Mouse (Mus musculus): ENCODE data around the gene Sh3bp5. TPM values are rescaled to one million over a fixed set of nuclear protein-coding genes. Genes with fewer than 3 reads are reported as not detected.

The Sh3bp5 gene
- polyA plus RNA-seq, 1 experiment = 99.5 TPM

DNA sequence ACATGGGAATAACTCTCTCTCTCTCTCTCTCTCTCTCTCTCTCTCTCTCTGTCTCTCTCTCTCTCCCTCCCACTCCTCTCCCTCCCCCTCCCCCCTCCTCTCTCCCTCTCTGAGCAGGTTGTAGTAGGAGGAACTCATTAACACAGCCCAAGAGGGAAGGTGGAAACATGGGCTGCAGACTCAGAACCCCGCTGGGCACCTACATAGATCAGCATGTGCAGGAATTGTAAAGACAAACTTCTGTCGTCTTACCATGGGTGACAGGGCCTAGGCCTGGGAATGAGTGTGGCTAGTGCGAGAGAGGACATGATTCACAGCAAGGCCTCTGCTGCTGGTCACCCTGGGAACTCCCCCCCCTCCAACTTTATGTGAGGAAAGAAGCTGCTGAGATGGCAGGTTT lies 113.7 kb downstream of the Sh3bp5 start:
- Histone ChIP-seq H3K4me1 (ENCODE audit: control insufficient read depth, insufficient read depth, low read length) (peaks cover 12% of the 10 kb centered on the region), H3K27ac (ENCODE audit: insufficient read depth, low read depth, low read length) (no peak overlapping the region), H3K4me3 (ENCODE audit: insufficient read depth, low read length) (no peak overlapping the region)
- no peak for TF ChIP-seq POLR2A (IDR thresholded peaks at IDR 0.05; ENCODE audit: borderline replicate concordance, low read depth, low read length)
- no peak for TF ChIP-seq CTCF (IDR thresholded peaks at IDR 0.05; ENCODE audit: low read depth, low read length)

DNA sequence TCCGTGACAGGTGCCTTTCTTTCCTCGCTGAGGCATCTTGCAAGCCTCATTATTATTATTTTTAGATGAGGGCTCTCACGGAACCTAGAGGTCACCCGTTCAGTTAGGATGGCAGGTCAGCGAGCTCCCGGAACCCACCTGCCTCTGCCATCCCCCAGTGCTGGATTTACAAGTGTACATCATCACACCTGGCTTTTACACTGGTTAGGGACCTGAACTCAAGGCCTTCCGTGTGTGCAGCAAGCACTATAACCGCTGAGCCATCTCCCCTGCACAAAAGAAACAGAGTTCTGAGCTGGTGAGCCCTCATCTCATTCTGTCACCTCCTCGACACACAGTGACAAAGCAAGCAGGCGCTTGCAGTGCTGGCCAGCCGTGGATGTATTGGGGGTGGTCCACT lies 114.7 kb downstream of the Sh3bp5 start:
- no peak overlapping the region for H3K27ac ChIP-seq (ENCODE audit: insufficient read depth, low read depth, low read length)
- no peak overlapping the region for H3K4me3 ChIP-seq (ENCODE audit: insufficient read depth, low read length)
- no peak for TF ChIP-seq CTCF (IDR thresholded peaks at IDR 0.05; ENCODE audit: low read depth, low read length)
- TF ChIP-seq POLR2A (IDR thresholded peaks at IDR 0.05; ENCODE audit: borderline replicate concordance, low read depth, low read length) = no peak
- H3K4me1 ChIP-seq (ENCODE audit: control insufficient read depth, insufficient read depth, low read length) = peaks cover 12% of the 10 kb centered on the region

DNA sequence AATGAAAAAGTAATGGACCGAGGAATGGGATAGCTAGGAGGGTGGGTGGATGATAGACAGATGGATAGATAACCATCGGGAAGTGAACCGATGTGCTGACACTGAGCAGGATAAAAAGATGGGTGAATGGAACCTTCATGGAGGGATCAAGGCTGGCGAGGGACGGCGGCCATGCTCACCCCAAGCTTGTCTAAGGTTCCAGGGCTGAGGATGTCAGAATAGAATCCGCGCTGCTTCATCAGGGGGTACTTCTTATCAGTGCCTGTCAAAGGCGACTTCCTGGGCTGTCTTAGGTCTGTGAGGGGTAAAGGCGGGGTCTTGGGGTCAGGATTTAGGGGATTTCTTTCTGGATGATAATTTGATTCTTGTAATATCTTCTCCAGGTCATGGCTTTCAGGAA lies 116.3 kb downstream of the Sh3bp5 start:
- Histone ChIP-seq H3K4me3 (ENCODE audit: insufficient read depth, low read length) (no peak overlapping the region), H3K4me1 (ENCODE audit: control insufficient read depth, insufficient read depth, low read length) (peaks cover 12% of the 10 kb centered on the region), H3K27ac (ENCODE audit: insufficient read depth, low read depth, low read length) (no peak overlapping the region)
- TF ChIP-seq POLR2A (IDR thresholded peaks at IDR 0.05; ENCODE audit: borderline replicate concordance, low read depth, low read length) (no peak), CTCF (IDR thresholded peaks at IDR 0.05; ENCODE audit: low read depth, low read length) (no peak)

DNA sequence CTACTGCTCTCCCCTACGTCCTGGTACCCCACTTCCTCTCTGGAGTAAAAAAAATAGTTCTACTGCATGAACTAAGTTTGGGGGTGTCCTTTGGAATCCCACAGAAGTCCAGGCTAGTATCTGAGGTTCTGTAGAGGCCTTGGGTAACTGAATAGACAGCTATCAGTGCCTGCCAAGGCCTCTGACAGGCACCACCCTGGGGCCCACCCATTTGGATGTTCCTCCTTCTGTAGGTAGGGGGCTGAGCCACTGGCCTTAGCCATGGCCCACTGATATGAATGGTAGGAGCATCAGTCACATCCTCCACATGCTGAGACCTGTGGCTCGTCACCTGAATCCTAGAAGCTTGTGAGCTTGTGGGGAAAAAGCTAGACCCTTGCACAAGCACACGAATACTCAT lies 118.1 kb downstream of the Sh3bp5 start:
- Histone ChIP-seq H3K4me1 (ENCODE audit: control insufficient read depth, insufficient read depth, low read length) (no peaks in the 10 kb centered on the region), H3K4me3 (ENCODE audit: insufficient read depth, low read length) (no peak overlapping the region), H3K27ac (ENCODE audit: insufficient read depth, low read depth, low read length) (no peak overlapping the region)
- no peak for TF ChIP-seq POLR2A (IDR thresholded peaks at IDR 0.05; ENCODE audit: borderline replicate concordance, low read depth, low read length)
- no peak for TF ChIP-seq CTCF (IDR thresholded peaks at IDR 0.05; ENCODE audit: low read depth, low read length)

DNA sequence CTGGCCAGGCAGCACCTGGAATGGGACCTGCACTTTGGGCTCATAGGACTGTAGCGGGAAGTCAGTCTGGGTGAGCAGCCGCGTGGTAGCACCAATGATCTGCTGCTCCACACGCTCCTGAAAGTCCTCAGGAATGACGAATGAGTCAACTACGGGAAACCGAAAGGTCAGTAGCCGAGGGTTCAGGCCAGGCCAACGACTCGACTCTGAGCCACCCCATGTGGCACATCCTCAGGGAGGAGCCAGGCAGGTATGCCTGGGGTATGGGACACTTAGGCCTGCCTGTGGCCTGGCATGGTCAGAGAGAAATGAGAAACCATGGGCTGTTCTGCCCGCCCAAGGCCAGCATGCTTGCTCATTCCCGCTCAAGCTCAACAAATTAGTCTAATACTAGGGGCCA lies 119.3 kb downstream of the Sh3bp5 start:
- TF ChIP-seq CTCF (IDR thresholded peaks at IDR 0.05; ENCODE audit: low read depth, low read length) (no peak), POLR2A (IDR thresholded peaks at IDR 0.05; ENCODE audit: borderline replicate concordance, low read depth, low read length) (no peak)
- H3K4me3 ChIP-seq (ENCODE audit: insufficient read depth, low read length) = no peak overlapping the region
- H3K27ac ChIP-seq (ENCODE audit: insufficient read depth, low read depth, low read length) = no peak overlapping the region
- H3K4me1 ChIP-seq (ENCODE audit: control insufficient read depth, insufficient read depth, low read length) = no peaks in the 10 kb centered on the region

DNA sequence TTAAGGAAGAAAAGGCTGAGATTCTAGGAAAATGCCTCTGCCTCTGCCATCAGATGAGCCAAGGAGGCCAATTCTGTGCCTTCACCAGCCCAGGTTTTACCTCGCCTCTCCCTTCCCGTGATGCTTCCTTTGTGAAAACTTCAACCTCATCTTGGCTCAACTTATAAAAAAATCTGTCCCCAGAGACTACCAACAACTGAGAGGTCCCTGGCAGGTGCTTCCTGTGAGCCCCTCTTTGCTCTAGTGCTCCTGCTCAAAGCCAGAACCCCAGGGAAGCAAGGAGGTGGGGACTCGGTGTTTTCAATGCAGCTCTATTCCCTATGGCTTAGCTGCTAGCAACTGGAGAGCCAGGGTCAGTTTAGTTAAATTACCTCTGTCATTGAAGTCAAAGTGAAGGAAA lies 122.7 kb downstream of the Sh3bp5 start:
- TF ChIP-seq CTCF (IDR thresholded peaks at IDR 0.05; ENCODE audit: low read depth, low read length) (no peak), POLR2A (IDR thresholded peaks at IDR 0.05; ENCODE audit: borderline replicate concordance, low read depth, low read length) (no peak)
- Histone ChIP-seq H3K4me3 (ENCODE audit: insufficient read depth, low read length) (no peak overlapping the region), H3K4me1 (ENCODE audit: control insufficient read depth, insufficient read depth, low read length) (no peaks in the 10 kb centered on the region), H3K27ac (ENCODE audit: insufficient read depth, low read depth, low read length) (no peak overlapping the region)

Other genes with a start within 250 kb of the Sh3bp5 start
- 4.0 and 4.1 TPM in 2 replicates for gene Tnnc1, start 227.8 kb downstream of the Sh3bp5 start, polyA plus RNA-seq (2012; ENCODE audit: insufficient read depth, insufficient read length, missing spikeins)
- gene Nisch, start 219.1 kb downstream of the Sh3bp5 start, polyA plus RNA-seq (2012; ENCODE audit: insufficient read depth, insufficient read length, missing spikeins) = 366 and 398 TPM in 2 replicates
- gene Sema3g, start 218.2 kb downstream of the Sh3bp5 start, polyA plus RNA-seq (2012; ENCODE audit: insufficient read depth, insufficient read length, missing spikeins) = not detected in 2 replicates
- gene Phf7, start 184.8 kb downstream of the Sh3bp5 start, polyA plus RNA-seq (2012; ENCODE audit: insufficient read depth, insufficient read length, missing spikeins) = 10.5 and 13.2 TPM in 2 replicates
- gene Bap1, start 184.6 kb downstream of the Sh3bp5 start, polyA plus RNA-seq (2012; ENCODE audit: insufficient read depth, insufficient read length, missing spikeins) = 31.2 and 33.1 TPM in 2 replicates
- gene Dnah1, start 112.2 kb downstream of the Sh3bp5 start, polyA plus RNA-seq (2012; ENCODE audit: insufficient read depth, insufficient read length, missing spikeins) = not detected in 2 replicates
- gene Capn7, start 99.4 kb downstream of the Sh3bp5 start, polyA plus RNA-seq (2012; ENCODE audit: insufficient read depth, insufficient read length, missing spikeins) = 37.5 and 39.7 TPM in 2 replicates
- gene Eaf1, start 58.3 kb upstream of the Sh3bp5 start, polyA plus RNA-seq (2012; ENCODE audit: insufficient read depth, insufficient read length, missing spikeins) = 25.8 and 27.0 TPM in 2 replicates
- gene Mettl6, start 59.0 kb upstream of the Sh3bp5 start, polyA plus RNA-seq (2012; ENCODE audit: insufficient read depth, insufficient read length, missing spikeins) = 30.6 and 30.8 TPM in 2 replicates
- gene Colq, start 155.3 kb upstream of the Sh3bp5 start, polyA plus RNA-seq (2012; ENCODE audit: insufficient read depth, insufficient read length, missing spikeins) = not detected in 2 replicates
- gene Gm49387, start 204.8 kb upstream of the Sh3bp5 start, polyA plus RNA-seq (2012; ENCODE audit: insufficient read depth, insufficient read length, missing spikeins) = not detected in 2 replicates
- 11.9 and 14.2 TPM in 2 replicates for gene Btd, start 204.9 kb upstream of the Sh3bp5 start, polyA plus RNA-seq (2012; ENCODE audit: insufficient read depth, insufficient read length, missing spikeins)
- 14.3 and 24.7 TPM in 2 replicates for gene Hacl1, start 205.2 kb upstream of the Sh3bp5 start, polyA plus RNA-seq (2012; ENCODE audit: insufficient read depth, insufficient read length, missing spikeins)

Measured in bone marrow macrophage, adult 2 months (primary cell).